7 mouse cellular contexts compared by ENCODE assay signal in genomic region chr10:76734979-76735378, GRCm38 (mm10). TPM values are rescaled to one million over a fixed set of nuclear protein-coding genes. Genes with fewer than 3 reads are reported as not detected.
DNase-seq lines count a peak whose midpoint lies in the region; ATAC-seq lines count a peak whose summit lies in the region.

No protein-coding gene starts in this region.

- H3K9ac ChIP-seq in intestine, embryonic 14.5 days (ENCODE audit: low read length): no peak overlapping the region

- no peak overlapping the region for H3K4me2 ChIP-seq in intestine, embryonic 14.5 days (ENCODE audit: low read length)

- no peak overlapping the region for H3K4me3 ChIP-seq in intestine, embryonic 14.5 days (ENCODE audit: low read depth, low read length)

- no peaks in the 10 kb centered on the region for H3K9me3 ChIP-seq in intestine, embryonic 14.5 days (ENCODE audit: control insufficient read depth, low read length)

- no peaks in the 10 kb centered on the region for H3K36me3 ChIP-seq in intestine, embryonic 14.5 days (ENCODE audit: control insufficient read depth, insufficient read depth, low read length)

- H3K4me1 ChIP-seq in intestine, embryonic 14.5 days (replicated peaks; ENCODE audit: control insufficient read depth, insufficient read depth, low read length): peaks cover 40% of the 10 kb centered on the region

- peak; percentile 80 for DNase-seq in ZHBTc4 (ENCODE audit: low read depth, low spot score)
- DNase-seq in cerebellum, postnatal 10 days: peak; percentile 90 to 93
- peak; percentile 86 to 87 for DNase-seq in frontal cortex, postnatal 36 days (ENCODE audit: low spot score in 2 of 2)
- DNase-seq in intestine, embryonic 14.5 days (ENCODE audit: low spot score): peak; percentile 95
- DNase-seq in left cerebral cortex, postnatal 10 days (ENCODE audit: extremely low spot score in 1 of 2, low spot score in 2 of 2): peak; percentile 81 to 82
- peak; percentile 81 for DNase-seq in mesoderm, embryonic 11.5 days (ENCODE audit: low read depth, low spot score)
- DNase-seq in skeletal muscle tissue, adult 2 months (ENCODE audit: low read depth, low spot score): peak; percentile 57

- H3K27me3 ChIP-seq in intestine, embryonic 14.5 days (replicated peaks; ENCODE audit: control insufficient read depth, insufficient read depth, low read length): no peaks in the 10 kb centered on the region

- peak; percentile 49; the same call in 1 of the 2 replicates for ATAC-seq in intestine, embryonic 14.5 days (replicated peaks; ENCODE audit: low FRiP score, low TSS enrichment, low read depth)

- 0% methylated on average over 4 of the region's 4 CpGs for WGBS in intestine, embryonic 14.5 days

- H3K27ac ChIP-seq in intestine, embryonic 14.5 days (ENCODE audit: low read depth): no peak overlapping the region

- intact Hi-C loops in left cerebral cortex, postnatal 10 days (cut with DNase I): loop anchor here (5.0 to 10.0 kb wide), 2 partner anchors 180 to 268 kb away; partner anchors contain the start of genes Mcm3ap and Ybey

RNA-seq across cellular contexts. Expression of gene Col6a1, which starts 9.0 kb away (rescaled TPM):
- polyA plus RNA-seq in intestine, embryonic 14.5 days (2014; fragmentation: Nextera tagmentation; extraction: Ambion mirVana): 309 and 317 TPM in 2 replicates
- total RNA-seq in left cerebral cortex, postnatal 10 days (2021): 10 to 100 TPM; 32.0 to 34.3 TPM
